Mouse (Mus musculus) limb, embryonic 10.5 days (tissue): ENCODE results near the gene 4930590J08Rik. TPM values are rescaled to one million over a fixed set of nuclear protein-coding genes. Genes with fewer than 3 reads are reported as not detected.
"Not testable (repeated sequence)": the region's sequence is repeated elsewhere in the genome, so short reads cannot be mapped to it uniquely, and the experiment has no call there.

ENCODE experiments used
- DNase-seq: peaks from one replicate; pipeline ENCODE4 v3.0.0-alpha.2; 2017; ENCODE audit warnings: low spot score
- H3K27ac ChIP-seq: fragments of 300-500 bp; sonication (generic); 2 replicates; pipeline ENCODE4 v1.5.1; 2016; ENCODE audit warnings: mild to moderate bottlenecking
- H3K27me3 ChIP-seq: fragments of 300-500 bp; sonication (generic); 2 replicates; pipeline ENCODE4 v1.6.1; 2016; ENCODE audit warnings: low read depth, mild to moderate bottlenecking; ENCODE audit not compliant: poor library complexity, severe bottlenecking
- H3K36me3 ChIP-seq: fragments of 300-500 bp; sonication (generic); 2 replicates; pipeline ENCODE4 v1.6.1; 2016; ENCODE audit warnings: mild to moderate bottlenecking, moderate library complexity
- H3K4me1 ChIP-seq: fragments of 300-500 bp; sonication (generic); 2 replicates; pipeline ENCODE4 v1.6.1; 2016
- H3K4me3 ChIP-seq: fragments of 300-500 bp; sonication (generic); 2 replicates; pipeline ENCODE4 v1.5.1; 2016; ENCODE audit warnings: mild to moderate bottlenecking, moderate library complexity
- H3K9me3 ChIP-seq: fragments of 300-500 bp; sonication (generic); replicated peaks from 2 replicates; pipeline ENCODE4 v1.6.1; 2016; ENCODE audit warnings: mild to moderate bottlenecking
- WGBS: fragments of 180-500 bp; shearing (Covaris S2); methylation state at CpG from one replicate; pipeline ENCODE4 v1.1.7; 2016; 5-methylcytosine and 5-hydroxymethylcytosine counted together
- polyA plus RNA-seq: library from polyadenylated mRNA; unstranded; fragments of >200 nt; fragmentation: Nextera tagmentation; extraction: Ambion mirVana; gene quantifications from 2 replicates; pipeline ENCODE4 v1.2.1, GENCODE M21; 2016

4930590J08Rik gene
- polyA plus RNA-seq, 1 experiment from 2014 or later, result 0.34 TPM

GRCm38 (mm10) chr6:91901505-91901904 lies 1.1 kb upstream of the 4930590J08Rik start:
- Histone ChIP-seq H3K27ac (no peak overlapping the region), H3K27me3 (no peaks in the 10 kb centered on the region), H3K36me3 (peaks cover 54% of the 10 kb centered on the region)

GRCm38 (mm10) chr6:91914011-91914410 lies 11.4 kb downstream of the 4930590J08Rik start:
- H3K4me1 ChIP-seq, result no peaks in the 10 kb centered on the region
- no peak overlapping the region for H3K27ac ChIP-seq
- WGBS, result 88% methylated on average over 10 of the region's 10 CpGs
- DNase-seq, result no peak
- H3K4me3 ChIP-seq, result no peak overlapping the region
- no peaks in the 10 kb centered on the region for H3K36me3 ChIP-seq
- no peaks in the 10 kb centered on the region for H3K9me3 ChIP-seq
- H3K27me3 ChIP-seq, result no peaks in the 10 kb centered on the region

More at GRCm38 (mm10) chr6:91901505-91901904, 1.1 kb upstream of the 4930590J08Rik start:
- no peaks in the 10 kb centered on the region for H3K4me1 ChIP-seq
- H3K9me3 ChIP-seq, result no peaks in the 10 kb centered on the region
- DNase-seq, result peak; percentile 84
- no peak overlapping the region for H3K4me3 ChIP-seq
- WGBS, result 42% methylated on average over 5 of the region's 5 CpGs

DNA sequence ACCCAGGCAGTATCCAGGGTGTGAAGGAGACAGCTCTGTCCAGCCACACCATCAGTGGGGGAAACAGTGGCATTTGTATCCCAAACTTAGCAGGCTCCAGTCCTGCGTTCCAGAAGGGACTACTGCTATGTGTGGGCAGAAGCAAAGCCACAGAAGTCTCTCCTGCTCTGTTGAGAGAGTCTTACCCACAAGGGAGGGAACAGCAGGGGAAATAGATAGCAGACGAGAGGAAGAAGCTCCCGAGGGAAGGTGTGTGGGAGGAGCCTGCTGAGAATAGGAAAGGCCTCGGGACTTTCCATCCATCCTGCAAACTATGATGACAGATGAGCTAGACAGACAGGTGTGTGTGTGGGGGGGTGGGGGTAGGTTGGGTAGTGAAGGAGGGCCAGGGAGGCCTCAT lies 14.7 kb downstream of the 4930590J08Rik start:
- no peak for DNase-seq
- 64% methylated on average over 4 of the region's 4 CpGs for WGBS

GRCm38 (mm10) chr6:91917716-91918115 lies 15.1 kb downstream of the 4930590J08Rik start:
- H3K27ac ChIP-seq, result no peak overlapping the region
- DNase-seq, result no peak
- no peaks in the 10 kb centered on the region for H3K36me3 ChIP-seq
- no peaks in the 10 kb centered on the region for H3K27me3 ChIP-seq
- 90% methylated on average over 11 of the region's 11 CpGs for WGBS
- no peaks in the 10 kb centered on the region for H3K4me1 ChIP-seq
- no peaks in the 10 kb centered on the region for H3K9me3 ChIP-seq
- H3K4me3 ChIP-seq, result no peak overlapping the region

More for the DNA sequence above, 14.7 kb downstream of the 4930590J08Rik start:
- H3K9me3 ChIP-seq, result no peaks in the 10 kb centered on the region
- H3K36me3 ChIP-seq, result no peaks in the 10 kb centered on the region
- no peaks in the 10 kb centered on the region for H3K27me3 ChIP-seq
- H3K4me1 ChIP-seq, result no peaks in the 10 kb centered on the region
- H3K27ac ChIP-seq, result no peak overlapping the region
- H3K4me3 ChIP-seq, result no peak overlapping the region

DNA sequence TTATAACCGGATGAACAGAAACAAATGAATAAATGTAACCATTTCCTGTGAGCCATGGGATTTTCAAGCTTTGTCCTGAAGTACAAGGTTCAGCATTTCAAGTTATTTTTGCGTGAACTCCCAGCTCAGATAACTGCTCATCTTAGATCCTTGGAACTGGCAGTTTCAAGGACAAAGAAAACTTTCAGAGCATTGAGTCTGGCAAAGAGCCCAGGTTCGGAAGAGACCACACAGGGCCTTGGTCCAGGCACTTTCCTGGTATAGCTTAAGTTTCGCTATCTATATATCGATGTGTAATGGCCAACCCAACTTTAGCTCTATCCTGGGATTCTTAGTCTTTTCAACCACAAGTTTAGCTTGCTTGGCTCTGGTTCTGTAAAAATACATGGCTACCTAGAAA lies 28.6 kb downstream of the 4930590J08Rik start:
- Histone ChIP-seq H3K27me3 (no peaks in the 10 kb centered on the region), H3K36me3 (no peaks in the 10 kb centered on the region), H3K4me1 (no peaks in the 10 kb centered on the region), H3K9me3 (no peaks in the 10 kb centered on the region), H3K27ac (no peak overlapping the region), H3K4me3 (no peak overlapping the region)
- WGBS, result 95% methylated on average over 5 of the region's 5 CpGs
- no peak for DNase-seq

GRCm38 (mm10) chr6:91938491-91938890 lies 35.9 kb downstream of the 4930590J08Rik start:
- Histone ChIP-seq H3K27me3 (no peaks in the 10 kb centered on the region), H3K27ac (no peak overlapping the region), H3K4me1 (peaks cover 10% of the 10 kb centered on the region), H3K9me3 (no peaks in the 10 kb centered on the region), H3K36me3 (no peaks in the 10 kb centered on the region), H3K4me3 (no peak overlapping the region)
- WGBS, result 65% methylated on average over 4 of the region's 4 CpGs
- no peak for DNase-seq

DNA sequence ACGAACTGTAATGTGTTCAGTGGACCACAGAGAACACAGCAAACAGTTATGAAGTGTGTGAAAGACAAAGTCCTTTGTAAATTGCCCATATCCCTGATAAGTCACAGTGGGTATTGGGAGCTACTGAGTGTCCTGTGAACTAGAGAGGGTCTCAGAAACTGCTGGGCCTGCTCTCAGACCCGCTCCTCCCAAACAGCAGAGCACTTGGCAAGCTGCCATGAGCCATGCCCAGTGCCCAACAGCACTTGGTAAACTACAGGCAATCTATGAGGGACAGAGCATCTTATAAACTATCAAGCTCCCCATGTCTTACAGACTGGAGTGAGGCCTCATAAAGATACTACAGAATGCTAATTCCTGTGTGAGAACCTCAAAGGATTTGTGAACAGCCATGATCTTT lies 45.8 kb downstream of the 4930590J08Rik start:
- Histone ChIP-seq H3K9me3 (no peaks in the 10 kb centered on the region), H3K27ac (no peak overlapping the region), H3K4me1 (no peaks in the 10 kb centered on the region; the same call in 1 of the 2 replicates), H3K4me3 (no peak overlapping the region), H3K36me3 (no peaks in the 10 kb centered on the region), H3K27me3 (no peaks in the 10 kb centered on the region)
- DNase-seq, result no peak
- WGBS, result 90% methylated on average over 2 of the region's 2 CpGs

- not testable (repeated sequence) for H3K36me3 ChIP-seq, H3K27me3 ChIP-seq, DNase-seq, H3K27ac ChIP-seq, H3K9me3 ChIP-seq, H3K4me3 ChIP-seq
- 7% methylated on average over 3 of the region's 8 CpGs for WGBS
- H3K4me1 ChIP-seq, result peaks cover 20% of the 10 kb centered on the region
Observed at GRCm38 (mm10) chr6:91958015-91958414, 55.4 kb downstream of the 4930590J08Rik start.

DNA sequence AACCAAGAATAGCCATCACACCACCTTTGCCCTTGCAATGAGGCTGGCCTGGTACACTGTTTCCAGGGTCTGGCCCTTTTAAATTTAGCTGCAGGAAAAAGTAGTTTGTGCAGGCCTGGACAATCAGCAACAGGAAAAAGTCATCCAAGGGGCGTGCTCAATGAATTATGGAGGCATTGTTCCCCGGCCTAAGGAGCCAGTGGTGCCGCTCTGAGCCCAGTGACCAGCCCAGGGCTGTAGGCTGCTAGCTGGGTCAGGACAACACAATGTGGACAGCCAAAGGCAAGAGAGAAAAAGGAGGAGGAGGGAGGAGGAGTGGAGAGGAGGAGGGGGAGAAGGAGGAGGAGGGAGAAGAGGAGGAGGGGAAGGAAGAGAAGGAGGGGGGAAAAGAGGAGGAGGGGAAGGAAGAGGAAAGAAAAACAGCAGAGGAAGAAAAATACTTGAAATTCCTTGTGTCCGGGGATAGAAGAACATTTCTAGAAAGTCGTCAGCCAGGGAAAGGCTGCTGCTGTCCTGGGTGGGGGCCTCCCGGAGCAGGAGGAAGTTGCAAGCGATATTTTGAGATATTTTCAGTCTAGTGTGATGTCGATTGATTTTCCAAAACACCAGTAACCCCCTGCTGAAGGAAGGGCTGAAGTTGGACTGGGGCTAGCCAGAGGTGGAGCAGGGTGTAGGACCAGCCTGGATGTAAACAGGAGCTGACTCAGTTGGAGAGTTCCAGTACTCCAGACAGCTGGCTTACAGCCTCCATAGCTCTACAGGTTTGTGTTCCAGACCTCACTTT lies 57.6 kb downstream of the 4930590J08Rik start:
- no peaks in the 10 kb centered on the region for H3K9me3 ChIP-seq
- H3K27ac ChIP-seq, result peak overlapping the region; percentile 58
- DNase-seq, result no peak
- H3K4me1 ChIP-seq, result peaks cover 33% of the 10 kb centered on the region
- WGBS, result 61% methylated on average over 8 of the region's 8 CpGs
- no peak overlapping the region for H3K4me3 ChIP-seq
- no peaks in the 10 kb centered on the region for H3K36me3 ChIP-seq
- H3K27me3 ChIP-seq, result peaks cover 8% of the 10 kb centered on the region; the same call in 1 of the 2 replicates

GRCm38 (mm10) chr6:91963429-91963828 lies 60.8 kb downstream of the 4930590J08Rik start:
- DNase-seq, result no peak
- Histone ChIP-seq H3K4me3 (no peak overlapping the region), H3K36me3 (no peaks in the 10 kb centered on the region), H3K27ac (no peak overlapping the region; the same call in 1 of the 2 replicates), H3K27me3 (no peaks in the 10 kb centered on the region), H3K9me3 (no peaks in the 10 kb centered on the region), H3K4me1 (peaks cover 50% of the 10 kb centered on the region)
- 3% methylated on average over 4 of the region's 4 CpGs for WGBS

GRCm38 (mm10) chr6:91965060-91965459 lies 62.5 kb downstream of the 4930590J08Rik start:
- Histone ChIP-seq H3K4me1 (peaks cover 47% of the 10 kb centered on the region), H3K4me3 (no peak overlapping the region), H3K27ac (no peak overlapping the region), H3K27me3 (no peaks in the 10 kb centered on the region), H3K9me3 (no peaks in the 10 kb centered on the region), H3K36me3 (no peaks in the 10 kb centered on the region)
- no peak for DNase-seq
- 84% methylated on average over 8 of the region's 8 CpGs for WGBS

DNA sequence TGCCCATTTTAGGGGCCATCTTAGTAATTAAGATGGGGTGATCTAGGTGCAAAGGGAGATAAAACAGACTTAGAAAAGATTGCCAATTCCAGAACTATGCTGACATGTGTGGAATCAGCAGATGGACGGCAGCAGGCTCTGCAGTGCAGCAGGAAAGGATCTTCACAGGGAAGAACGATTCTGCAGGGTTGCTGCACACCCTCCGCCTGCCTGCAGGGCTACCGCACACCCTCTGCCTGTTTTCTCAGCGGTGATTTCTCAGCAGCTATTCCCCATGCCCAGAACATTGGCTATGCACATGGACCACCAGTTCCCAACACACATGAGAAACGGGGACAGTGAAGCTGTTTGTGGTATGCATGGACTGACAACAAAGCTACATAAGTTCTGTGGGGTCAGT lies 63.4 kb downstream of the 4930590J08Rik start:
- peaks cover 38% of the 10 kb centered on the region for H3K4me1 ChIP-seq
- no peaks in the 10 kb centered on the region for H3K27me3 ChIP-seq
- H3K4me3 ChIP-seq, result no peak overlapping the region
- H3K36me3 ChIP-seq, result no peaks in the 10 kb centered on the region
- 49% methylated on average over 6 of the region's 6 CpGs for WGBS
- DNase-seq, result no peak
- H3K9me3 ChIP-seq, result no peaks in the 10 kb centered on the region
- no peak overlapping the region for H3K27ac ChIP-seq

DNA sequence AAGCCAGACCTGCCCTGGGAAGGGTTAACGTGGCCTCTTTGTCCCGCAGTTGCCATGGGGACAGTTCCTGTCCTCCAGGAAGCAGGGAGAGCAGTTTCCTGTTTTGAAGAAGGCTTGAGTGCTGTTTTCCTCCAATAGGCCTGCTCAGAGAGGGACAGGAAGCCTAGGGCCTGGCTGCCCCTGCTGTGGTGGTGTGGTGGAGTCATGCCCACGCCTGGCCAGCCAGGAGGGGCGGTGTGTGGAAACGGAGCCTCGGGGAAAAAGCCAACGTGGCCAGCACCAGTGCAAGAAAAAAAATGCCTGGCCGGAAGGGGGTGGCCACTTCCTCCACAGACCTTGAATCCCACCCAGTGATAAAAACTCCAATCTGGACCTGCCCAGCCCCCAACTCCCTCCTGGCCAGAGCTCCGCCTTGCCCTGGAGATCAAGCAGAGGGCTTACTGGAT lies 69.6 kb downstream of the 4930590J08Rik start:
- peaks cover 33% of the 10 kb centered on the region for H3K4me1 ChIP-seq
- no peaks in the 10 kb centered on the region for H3K36me3 ChIP-seq
- no peaks in the 10 kb centered on the region for H3K9me3 ChIP-seq
- H3K27ac ChIP-seq, result peak overlapping the region; percentile 81
- H3K4me3 ChIP-seq, result no peak overlapping the region
- 41% methylated on average over 9 of the region's 9 CpGs for WGBS
- DNase-seq, result peak; percentile 58
- H3K27me3 ChIP-seq, result peaks cover 20% of the 10 kb centered on the region
